Mouse (Mus musculus): ENCODE data around the gene Myo10. TPM values are rescaled to one million over a fixed set of nuclear protein-coding genes. Genes with fewer than 3 reads are reported as not detected.

Myo10 gene
- polyA plus RNA-seq, 1 experiment from 2014 or later, result 24.4 TPM

DNA sequence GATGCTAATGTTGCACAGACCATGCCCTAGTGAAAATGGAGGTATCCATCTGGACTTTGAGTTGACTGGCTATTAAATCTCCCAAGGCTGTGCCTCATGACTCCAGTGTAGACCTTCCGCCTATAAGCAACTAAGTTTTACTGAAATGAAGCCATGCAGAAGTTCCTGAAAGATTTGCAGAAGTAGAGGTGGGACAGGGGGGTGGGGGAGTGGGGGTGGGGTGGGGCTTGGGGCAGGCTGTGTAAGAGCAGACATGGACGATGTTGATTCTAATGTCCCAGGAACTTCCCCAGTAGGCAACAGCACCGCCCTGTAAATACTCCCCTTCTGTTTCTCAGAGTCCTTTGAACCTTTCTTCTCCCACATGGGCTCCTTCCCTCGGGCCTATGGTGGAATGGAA lies 16.9 kb upstream of the Myo10 start:
- Histone ChIP-seq H3K4me2 (replicated peaks) (no peak overlapping the region), H3K4me1 (replicated peaks; ENCODE audit: control insufficient read depth, insufficient read depth, low read length) (no peaks in the 10 kb centered on the region), H3K36me3 (replicated peaks; ENCODE audit: control insufficient read depth, insufficient read depth) (no peaks in the 10 kb centered on the region), H3K9ac (no peak overlapping the region), H3K4me3 (replicated peaks; ENCODE audit: low read length) (no peak overlapping the region), H3K9me3 (ENCODE audit: control insufficient read depth, low read length) (no peaks in the 10 kb centered on the region), H3K27ac (no peak overlapping the region), H3K27me3 (ENCODE audit: control insufficient read depth, insufficient read depth, low read length) (no peaks in the 10 kb centered on the region)
- ATAC-seq (ENCODE audit: low FRiP score) (no peak), DNase-seq (ENCODE audit: low spot score) (no peak)
- 86% methylated on average over 4 of the region's 4 CpGs for WGBS

DNA sequence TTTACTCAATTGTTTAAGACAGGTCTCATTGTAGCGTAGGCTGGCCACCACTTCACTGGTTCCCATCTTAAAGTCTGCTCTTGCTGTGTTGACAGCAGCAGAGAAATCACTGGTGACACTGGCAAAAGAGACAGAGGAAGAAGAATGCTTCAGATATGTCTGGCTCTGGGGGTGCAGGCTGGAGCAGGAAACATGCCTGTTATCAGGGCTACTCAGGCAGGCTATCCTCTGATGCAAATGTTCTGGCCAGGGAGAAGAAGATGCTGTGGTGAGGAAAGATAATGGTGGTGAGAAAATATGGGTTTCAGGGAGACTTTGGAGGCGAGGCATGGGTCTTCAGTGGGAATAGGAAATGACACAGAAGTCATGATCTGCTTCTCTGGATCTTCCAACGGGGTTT lies 13.6 kb upstream of the Myo10 start:
- Histone ChIP-seq H3K9me3 (ENCODE audit: control insufficient read depth, low read length) (no peaks in the 10 kb centered on the region), H3K9ac (no peak overlapping the region), H3K4me3 (replicated peaks; ENCODE audit: low read length) (no peak overlapping the region), H3K4me1 (replicated peaks; ENCODE audit: control insufficient read depth, insufficient read depth, low read length) (no peaks in the 10 kb centered on the region), H3K36me3 (replicated peaks; ENCODE audit: control insufficient read depth, insufficient read depth) (no peaks in the 10 kb centered on the region), H3K27ac (no peak overlapping the region), H3K27me3 (ENCODE audit: control insufficient read depth, insufficient read depth, low read length) (no peaks in the 10 kb centered on the region), H3K4me2 (replicated peaks) (no peak overlapping the region)
- ATAC-seq (ENCODE audit: low FRiP score) (no peak), DNase-seq (ENCODE audit: low spot score) (no peak)
- WGBS, result 84% methylated on average over 3 of the region's 3 CpGs

DNA sequence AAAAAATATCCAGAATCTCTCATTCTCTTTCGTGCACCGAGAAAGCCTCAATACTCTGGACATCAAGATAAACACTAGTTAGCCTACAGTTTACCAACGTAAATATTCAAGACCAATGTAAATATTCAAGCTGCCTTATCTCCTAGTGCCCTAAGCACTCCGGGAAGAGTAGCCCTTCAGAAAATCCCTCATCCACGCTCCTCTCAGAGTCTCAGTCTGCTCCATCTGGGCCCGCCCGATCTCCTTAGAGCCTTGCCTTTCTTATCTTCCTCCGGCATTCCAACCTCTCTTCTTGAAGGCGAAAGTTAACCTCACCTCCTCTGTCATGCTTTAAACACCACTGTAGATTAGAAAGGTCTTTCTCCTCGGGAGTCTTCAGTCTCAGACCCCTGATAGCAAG lies 13.1 kb upstream of the Myo10 start:
- no peaks in the 10 kb centered on the region for H3K4me1 ChIP-seq (replicated peaks; ENCODE audit: control insufficient read depth, insufficient read depth, low read length)
- no peaks in the 10 kb centered on the region for H3K9me3 ChIP-seq (ENCODE audit: control insufficient read depth, low read length)
- no peak for DNase-seq (ENCODE audit: low spot score)
- no peak overlapping the region for H3K4me2 ChIP-seq (replicated peaks)
- no peaks in the 10 kb centered on the region for H3K27me3 ChIP-seq (ENCODE audit: control insufficient read depth, insufficient read depth, low read length)
- no peak overlapping the region for H3K9ac ChIP-seq
- no peak overlapping the region for H3K4me3 ChIP-seq (replicated peaks; ENCODE audit: low read length)
- H3K27ac ChIP-seq, result no peak overlapping the region
- WGBS, result 85% methylated on average over 10 of the region's 10 CpGs
- H3K36me3 ChIP-seq (replicated peaks; ENCODE audit: control insufficient read depth, insufficient read depth), result no peaks in the 10 kb centered on the region
- ATAC-seq (ENCODE audit: low FRiP score), result no peak

DNA sequence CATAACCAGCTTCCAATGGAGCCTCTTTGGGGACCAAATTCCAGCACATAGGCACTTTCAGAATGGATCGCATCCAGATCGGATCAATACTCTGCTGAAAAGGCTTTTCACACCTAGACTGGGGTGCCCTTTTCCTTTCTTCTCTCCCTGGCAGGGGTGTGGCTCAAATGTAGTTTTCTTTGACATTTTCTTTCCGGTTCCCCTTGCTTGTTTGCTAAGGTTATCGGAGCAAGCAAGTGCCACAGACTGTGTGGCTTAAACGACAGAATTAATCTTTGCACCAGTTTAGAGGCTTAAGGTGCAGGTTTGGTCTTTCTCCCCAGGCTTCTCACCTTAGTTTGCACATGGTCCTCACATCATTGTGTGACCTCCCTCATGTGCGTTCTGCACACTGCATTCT lies 11.1 kb upstream of the Myo10 start:
- no peak overlapping the region for H3K27ac ChIP-seq
- whole genome bisulfite sequencing, result 77% methylated on average over 6 of the region's 6 CpGs
- ATAC-seq (ENCODE audit: low FRiP score), result no peak

DNA sequence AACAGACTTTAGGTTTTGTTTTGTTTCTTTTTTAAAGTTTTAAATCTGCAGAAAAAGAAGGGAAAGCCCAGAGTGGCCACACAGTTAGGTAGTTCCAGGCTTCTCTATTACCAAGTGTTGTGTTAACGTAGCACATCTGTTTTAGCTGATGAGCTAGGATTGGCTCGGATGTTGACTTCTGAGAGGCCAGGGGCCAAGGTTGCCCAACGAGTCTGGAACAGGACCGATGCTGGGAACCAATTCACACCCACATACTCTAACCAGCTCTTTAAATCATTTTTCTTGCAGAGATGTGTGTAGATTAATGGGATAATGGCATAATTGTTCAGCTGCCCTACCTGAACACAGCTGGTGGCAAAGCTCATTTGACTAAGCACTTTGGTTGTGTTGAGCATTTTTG lies 1.8 kb upstream of the Myo10 start:
- Histone ChIP-seq H3K9me3 (ENCODE audit: control insufficient read depth, low read length) (no peaks in the 10 kb centered on the region), H3K27ac (no peak overlapping the region), H3K36me3 (replicated peaks; ENCODE audit: control insufficient read depth, insufficient read depth) (no peaks in the 10 kb centered on the region), H3K4me3 (replicated peaks; ENCODE audit: low read length) (no peak overlapping the region), H3K4me1 (replicated peaks; ENCODE audit: control insufficient read depth, insufficient read depth, low read length) (0 out of 2 replicates have a peak, but pooled peaks cover 4% of the 10 kb centered on the region), H3K27me3 (ENCODE audit: control insufficient read depth, insufficient read depth, low read length) (0 out of 2 replicates have a peak, but pooled peaks cover 11% of the 10 kb centered on the region), H3K4me2 (replicated peaks) (no peak overlapping the region), H3K9ac (no peak overlapping the region)
- WGBS, result 86% methylated on average over 4 of the region's 4 CpGs
- no peak for DNase-seq (ENCODE audit: low spot score)
- ATAC-seq (ENCODE audit: low FRiP score), result no peak

More for the DNA sequence above, 11.1 kb upstream of the Myo10 start:
- Histone ChIP-seq H3K9ac (no peak overlapping the region), H3K9me3 (ENCODE audit: control insufficient read depth, low read length) (no peaks in the 10 kb centered on the region), H3K27me3 (ENCODE audit: control insufficient read depth, insufficient read depth, low read length) (no peaks in the 10 kb centered on the region), H3K4me3 (replicated peaks; ENCODE audit: low read length) (no peak overlapping the region), H3K4me2 (replicated peaks) (no peak overlapping the region), H3K4me1 (replicated peaks; ENCODE audit: control insufficient read depth, insufficient read depth, low read length) (no peaks in the 10 kb centered on the region), H3K36me3 (replicated peaks; ENCODE audit: control insufficient read depth, insufficient read depth) (no peaks in the 10 kb centered on the region)
- DNase-seq (ENCODE audit: low spot score), result no peak

DNA sequence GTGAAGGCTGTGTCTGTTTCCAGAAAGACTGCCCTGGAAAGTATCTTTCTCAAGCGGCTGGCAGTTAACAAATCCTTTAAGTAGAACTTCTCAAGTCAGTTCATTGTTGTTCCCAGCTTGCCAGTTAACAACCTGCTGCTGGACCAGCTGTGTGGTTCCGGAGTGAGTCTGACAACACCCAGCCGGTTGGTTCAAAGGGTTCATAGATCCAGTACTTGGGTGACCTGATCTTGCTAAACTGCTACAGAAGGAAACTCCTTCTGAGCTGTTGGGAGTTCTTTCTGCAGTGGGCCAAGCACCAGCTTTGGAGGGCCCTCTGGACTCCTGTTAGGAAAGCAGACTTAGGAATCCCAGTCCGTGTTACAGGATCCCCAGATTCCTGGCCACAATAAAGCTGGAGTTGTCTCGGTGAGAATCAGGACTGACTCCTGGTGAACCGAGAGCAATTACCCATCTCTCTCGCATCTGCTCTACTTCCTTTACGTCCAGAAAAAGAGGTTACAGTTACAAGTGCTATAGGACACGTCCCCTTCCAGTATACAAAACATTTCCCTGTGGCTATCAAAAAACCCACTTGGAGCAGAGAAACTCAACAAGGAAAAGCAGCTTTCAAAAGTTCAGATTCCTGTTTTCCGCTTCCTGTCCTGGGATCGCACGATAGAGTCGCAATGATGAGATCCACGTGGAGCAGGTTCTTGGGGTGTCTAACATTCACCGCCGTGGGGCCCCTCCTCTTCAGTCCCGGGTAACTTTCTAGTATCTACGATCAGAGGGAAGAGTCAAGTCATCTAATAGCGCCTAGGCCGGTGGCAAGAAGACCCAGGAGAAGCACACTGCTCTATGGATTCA lies 750 bp upstream of the Myo10 start:
- Histone ChIP-seq H3K27me3 (ENCODE audit: control insufficient read depth, insufficient read depth, low read length) (0 out of 2 replicates have a peak, but pooled peaks cover 11% of the 10 kb centered on the region), H3K36me3 (replicated peaks; ENCODE audit: control insufficient read depth, insufficient read depth) (no peaks in the 10 kb centered on the region), H3K4me3 (replicated peaks; ENCODE audit: low read length) (peak overlapping the region; percentile 56), H3K4me1 (replicated peaks; ENCODE audit: control insufficient read depth, insufficient read depth, low read length) (0 out of 2 replicates have a peak, but pooled peaks cover 4% of the 10 kb centered on the region), H3K4me2 (replicated peaks) (peak overlapping the region; percentile 86), H3K27ac (no peak overlapping the region; the same call in 1 of the 2 replicates), H3K9me3 (ENCODE audit: control insufficient read depth, low read length) (no peaks in the 10 kb centered on the region), H3K9ac (0 out of 2 replicates have a peak overlapping the region, but pooled peaks have one; percentile 22)
- DNase-seq (ENCODE audit: low spot score) (no peak), ATAC-seq (ENCODE audit: low FRiP score) (no peak)
- 6% methylated on average over 20 of the region's 20 CpGs for WGBS

DNA sequence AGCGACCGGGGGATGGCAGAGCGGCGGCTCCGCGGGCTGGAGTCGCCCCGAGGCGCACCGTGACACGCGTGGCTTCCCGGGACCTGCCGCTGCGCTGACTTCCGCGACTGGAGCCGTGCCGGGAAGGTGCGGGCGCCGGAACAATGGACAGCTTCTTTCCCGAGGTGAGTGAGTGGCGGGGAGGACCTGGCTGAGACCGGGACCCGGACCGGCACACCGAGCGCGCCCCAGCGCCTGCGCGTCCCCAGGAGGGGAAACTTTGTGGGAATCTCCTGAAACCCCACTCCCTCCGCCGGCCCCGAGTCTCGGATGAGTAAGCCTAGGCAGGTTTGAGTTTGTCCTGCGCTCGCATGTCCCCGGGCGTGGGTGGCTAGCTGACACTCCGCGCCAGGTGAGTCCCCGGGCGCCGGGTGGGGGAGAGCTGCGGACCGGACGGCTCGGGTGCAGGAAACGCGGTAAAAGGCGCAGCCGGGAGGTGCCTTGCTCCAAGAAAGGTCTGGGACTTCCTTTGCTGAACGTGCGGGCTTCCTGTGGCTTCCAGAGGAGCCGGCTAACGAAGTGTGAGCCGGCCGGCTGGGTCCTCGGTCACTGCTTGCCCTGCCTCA lies 644 bp downstream of the Myo10 start:
- under 1% methylated on average over 54 of the region's 61 CpGs for WGBS
- no peak; the same call in none of the 2 replicates for ATAC-seq (ENCODE audit: low FRiP score)

DNA sequence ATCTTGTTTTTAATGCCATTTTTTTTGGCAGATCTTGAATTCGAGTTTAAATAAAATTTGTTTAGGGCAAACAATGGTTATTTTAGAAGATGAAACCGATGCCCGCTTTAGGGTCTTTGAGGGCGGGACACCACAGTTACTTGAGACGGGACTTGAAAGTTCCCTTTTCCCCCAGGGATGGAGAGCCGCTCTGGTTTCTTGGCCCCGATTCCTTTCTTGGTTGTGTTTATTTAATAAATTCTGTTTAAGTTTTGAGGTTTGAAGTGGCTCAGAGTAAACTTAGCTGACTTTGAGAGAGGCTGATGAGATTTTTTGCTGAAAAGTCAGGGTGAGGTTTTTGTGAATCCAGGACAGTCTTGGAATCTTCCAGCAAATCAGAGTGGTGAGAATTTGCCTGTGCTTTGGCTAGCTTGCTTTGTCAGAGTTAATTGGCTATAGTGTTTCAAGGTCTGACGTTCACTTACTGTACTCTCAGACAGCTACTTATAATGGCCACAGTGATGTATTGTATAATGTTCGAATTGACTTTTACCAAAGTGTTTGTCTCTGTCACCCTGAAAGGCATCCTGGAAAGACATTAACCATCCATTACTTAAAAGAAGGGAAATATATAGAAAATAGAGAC lies 1.3 kb downstream of the Myo10 start:
- Histone ChIP-seq H3K4me3 (replicated peaks; ENCODE audit: low read length) (peak overlapping the region; percentile 56), H3K36me3 (replicated peaks; ENCODE audit: control insufficient read depth, insufficient read depth) (no peaks in the 10 kb centered on the region), H3K4me2 (replicated peaks) (peak overlapping the region; percentile 86), H3K4me1 (replicated peaks; ENCODE audit: control insufficient read depth, insufficient read depth, low read length) (0 out of 2 replicates have a peak, but pooled peaks cover 4% of the 10 kb centered on the region), H3K9me3 (ENCODE audit: control insufficient read depth, low read length) (no peaks in the 10 kb centered on the region), H3K27me3 (ENCODE audit: control insufficient read depth, insufficient read depth, low read length) (0 out of 2 replicates have a peak, but pooled peaks cover 11% of the 10 kb centered on the region), H3K27ac (no peak overlapping the region), H3K9ac (peak overlapping the region; percentile 63)
- DNase-seq (ENCODE audit: low spot score) (no peak), ATAC-seq (ENCODE audit: low FRiP score) (no peak)
- WGBS, result 9% methylated on average over 9 of the region's 9 CpGs

More for the DNA sequence above, 644 bp downstream of the Myo10 start:
- Histone ChIP-seq H3K4me2 (replicated peaks) (peak overlapping the region; percentile 86), H3K36me3 (replicated peaks; ENCODE audit: control insufficient read depth, insufficient read depth) (no peaks in the 10 kb centered on the region), H3K9ac (peak overlapping the region; percentile 63), H3K4me3 (replicated peaks; ENCODE audit: low read length) (peak overlapping the region; percentile 56), H3K4me1 (replicated peaks; ENCODE audit: control insufficient read depth, insufficient read depth, low read length) (0 out of 2 replicates have a peak, but pooled peaks cover 4% of the 10 kb centered on the region), H3K27ac (peak overlapping the region; percentile 2; the same call in 1 of the 2 replicates), H3K9me3 (ENCODE audit: control insufficient read depth, low read length) (no peaks in the 10 kb centered on the region), H3K27me3 (ENCODE audit: control insufficient read depth, insufficient read depth, low read length) (0 out of 2 replicates have a peak, but pooled peaks cover 11% of the 10 kb centered on the region)
- peak; percentile 36 for DNase-seq (ENCODE audit: low spot score)

DNA sequence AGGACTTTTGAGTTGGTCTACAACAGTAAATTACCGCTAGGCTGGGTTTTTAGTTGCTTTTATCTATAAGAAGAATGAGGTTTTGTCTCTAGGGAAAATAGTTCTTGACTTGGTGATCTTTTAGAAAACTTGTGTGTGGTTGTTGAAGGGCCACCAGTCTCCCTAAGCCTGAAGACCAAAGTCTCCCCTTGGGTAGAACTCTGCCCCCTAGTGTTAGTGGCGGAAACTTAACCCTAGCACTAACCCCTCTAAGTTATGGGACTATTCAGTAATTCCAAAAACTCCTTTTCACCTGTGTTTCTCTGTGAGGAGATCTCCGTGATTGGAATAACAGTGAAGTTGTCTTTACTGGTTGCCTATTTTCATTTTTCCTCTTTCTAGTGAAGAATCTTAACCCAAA lies 1.9 kb downstream of the Myo10 start:
- no peak for ATAC-seq (ENCODE audit: low FRiP score)
- H3K4me3 ChIP-seq (replicated peaks; ENCODE audit: low read length), result no peak overlapping the region
- 57% methylated on average over 3 of the region's 3 CpGs for WGBS

More for the DNA sequence above, 1.9 kb downstream of the Myo10 start:
- Histone ChIP-seq H3K4me1 (replicated peaks; ENCODE audit: control insufficient read depth, insufficient read depth, low read length) (0 out of 2 replicates have a peak, but pooled peaks cover 4% of the 10 kb centered on the region), H3K27ac (no peak overlapping the region), H3K9ac (no peak overlapping the region), H3K36me3 (replicated peaks; ENCODE audit: control insufficient read depth, insufficient read depth) (no peaks in the 10 kb centered on the region), H3K27me3 (ENCODE audit: control insufficient read depth, insufficient read depth, low read length) (0 out of 2 replicates have a peak, but pooled peaks cover 11% of the 10 kb centered on the region), H3K4me2 (replicated peaks) (peak overlapping the region; percentile 86), H3K9me3 (ENCODE audit: control insufficient read depth, low read length) (no peaks in the 10 kb centered on the region)
- no peak for DNase-seq (ENCODE audit: low spot score)
